Mouse (Mus musculus) bone marrow, adult 2 months (tissue): Measurements from ENCODE around the gene Prrc2a. TPM values are rescaled to one million over a fixed set of nuclear protein-coding genes. Genes with fewer than 3 reads are reported as not detected.

ENCODE experiments used
- H3K27ac ChIP-seq: fragments of 200-500 bp; 2 replicates; pipeline ENCODE4 v1.5.1; 2012; ENCODE audit warnings: low read depth, mild to moderate bottlenecking, control low read depth, inconsistent platforms, low read length; ENCODE audit not compliant: control insufficient read depth, poor library complexity, insufficient read depth
- H3K4me1 ChIP-seq: fragments of 200-500 bp; 2 replicates; pipeline ENCODE4 v1.6.1; 2011; ENCODE audit warnings: low read length; ENCODE audit not compliant: control insufficient read depth, insufficient read depth
- H3K4me3 ChIP-seq: fragments of 200-500 bp; replicated peaks from 2 replicates; pipeline ENCODE3; 2011; ENCODE audit warnings: mild to moderate bottlenecking, low read depth, low read length, control low read depth; ENCODE audit not compliant: control insufficient read depth
- CTCF ChIP-seq: fragments of 200-500 bp; IDR thresholded peaks from 2 replicates; pipeline ENCODE4 v1.5.1; 2011; ENCODE audit warnings: low read length, control low read depth; ENCODE audit not compliant: control insufficient read depth, insufficient read depth
- POLR2A ChIP-seq: fragments of 200-500 bp; IDR thresholded peaks from 2 replicates; pipeline ENCODE4 v1.6.1; 2011; ENCODE audit warnings: low read depth, mild to moderate bottlenecking, control low read depth, low read length, borderline replicate concordance; ENCODE audit not compliant: control insufficient read depth
- WGBS: fragments of 180-500 bp; shearing (Covaris S2); methylation state at CpG from one replicate; pipeline ENCODE4 v1.1.7; 2018; 5-methylcytosine and 5-hydroxymethylcytosine counted together
- polyA plus RNA-seq: library from polyadenylated mRNA; stranded (reverse); fragments of >200 nt; gene quantifications from 2 replicates; pipeline ENCODE4 v1.2.4, GENCODE M21; 2011; ENCODE audit warnings: low replicate concordance; ENCODE audit not compliant: missing spikeins, insufficient read depth, insufficient read length

The Prrc2a gene
- polyA plus RNA-seq, 1 experiment, result 208 TPM

GRCm38 (mm10) chr17:35185639-35186611, 21.2 kb upstream of the Prrc2a start:
- H3K27ac ChIP-seq, result peak overlapping the region; percentile 76
- H3K4me3 ChIP-seq, result peak overlapping the region; percentile 64
- peaks cover 7% of the 10 kb centered on the region for H3K4me1 ChIP-seq
- TF ChIP-seq POLR2A, result no peak
- no peak for TF ChIP-seq CTCF
- 1% methylated on average over 18 of the region's 18 CpGs for WGBS

GRCm38 (mm10) chr17:35180093-35180492, 15.4 kb upstream of the Prrc2a start:
- WGBS, result 79% methylated on average over 5 of the region's 5 CpGs
- H3K27ac ChIP-seq, result no peak overlapping the region
- TF ChIP-seq POLR2A, result no peak
- TF ChIP-seq CTCF, result no peak

GRCm38 (mm10) chr17:35178528-35178927, 13.8 kb upstream of the Prrc2a start:
- Histone ChIP-seq H3K27ac (no peak overlapping the region), H3K4me1 (peaks cover 2% of the 10 kb centered on the region; the same call in 1 of the 2 replicates), H3K4me3 (no peak overlapping the region)
- 7% methylated on average over 5 of the region's 5 CpGs for WGBS
- TF ChIP-seq CTCF (peak; percentile 96), POLR2A (no peak)

More at GRCm38 (mm10) chr17:35180093-35180492, 15.4 kb upstream of the Prrc2a start:
- Histone ChIP-seq H3K4me1 (peaks cover 1% of the 10 kb centered on the region), H3K4me3 (no peak overlapping the region)

GRCm38 (mm10) chr17:35175968-35176367, 11.3 kb upstream of the Prrc2a start, which contains the start of gene Aif1:
Aif1 (minus strand) TSS chr17:35176068.
- WGBS, result 79% methylated on average over 2 of the region's 2 CpGs
- Histone ChIP-seq H3K4me1 (peaks cover 4% of the 10 kb centered on the region), H3K4me3 (no peak within 1 kb of the TSS), H3K27ac (no peak within 1 kb of the TSS)
- no peak for TF ChIP-seq POLR2A
- TF ChIP-seq CTCF, result no peak

- peaks cover 4% of the 10 kb centered on the region for H3K4me1 ChIP-seq
- H3K27ac ChIP-seq, result no peak overlapping the region
- WGBS, result 62% methylated on average over 6 of the region's 6 CpGs
- H3K4me3 ChIP-seq, result no peak overlapping the region
- TF ChIP-seq CTCF, result no peak
- no peak for TF ChIP-seq POLR2A
Measured at GRCm38 (mm10) chr17:35175382-35175781, 10.7 kb upstream of the Prrc2a start.

GRCm38 (mm10) chr17:35174201-35174977, 9.7 kb upstream of the Prrc2a start:
- WGBS, result 44% methylated on average over 8 of the region's 8 CpGs
- Histone ChIP-seq H3K4me1 (peaks cover 4% of the 10 kb centered on the region), H3K27ac (no peak overlapping the region), H3K4me3 (no peak overlapping the region)
- TF ChIP-seq POLR2A, result no peak
- TF ChIP-seq CTCF, result no peak

- peaks cover 4% of the 10 kb centered on the region for H3K4me1 ChIP-seq
- 56% methylated on average over 3 of the region's 3 CpGs for WGBS
- peak overlapping the region; percentile 72 for H3K27ac ChIP-seq
- H3K4me3 ChIP-seq, result no peak overlapping the region
- TF ChIP-seq POLR2A, result no peak
- TF ChIP-seq CTCF, result no peak
Measured at GRCm38 (mm10) chr17:35173329-35173728, 8.6 kb upstream of the Prrc2a start.
